Mouse (Mus musculus) T-helper 1 cell (primary cell): ENCODE measurements around the gene Dynll2.

Experiments
- in situ Hi-C: fragments of 300-600 bp; cut with MboI, MseI; formaldehyde crosslinking; loops from one replicate; pipeline ENCODE4 v1.15.1; 2025; ENCODE audit warnings: high pct_unique_total_duplicates

Gene Dynll2

DNA sequence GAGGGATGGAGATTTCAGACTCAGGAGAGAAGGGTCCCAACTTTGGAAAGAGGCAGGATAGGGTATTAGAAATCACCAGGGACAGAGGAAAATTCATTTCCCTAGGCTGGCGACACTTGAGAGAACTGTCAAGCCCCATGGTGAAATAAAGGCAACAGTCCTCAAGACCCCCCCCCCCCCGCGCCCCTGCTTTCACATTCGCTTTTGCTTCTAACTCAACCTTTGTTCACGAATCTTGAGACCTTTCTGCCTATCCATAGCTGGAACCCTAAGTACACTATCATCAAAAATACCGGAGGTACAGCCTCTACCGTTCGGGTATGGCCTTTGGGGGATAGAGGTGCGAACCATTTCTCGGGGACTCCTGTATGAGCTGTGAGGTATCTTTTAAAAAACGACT is 528 bp upstream of the Dynll2 start:
- in situ Hi-C loops = no loop called here

DNA sequence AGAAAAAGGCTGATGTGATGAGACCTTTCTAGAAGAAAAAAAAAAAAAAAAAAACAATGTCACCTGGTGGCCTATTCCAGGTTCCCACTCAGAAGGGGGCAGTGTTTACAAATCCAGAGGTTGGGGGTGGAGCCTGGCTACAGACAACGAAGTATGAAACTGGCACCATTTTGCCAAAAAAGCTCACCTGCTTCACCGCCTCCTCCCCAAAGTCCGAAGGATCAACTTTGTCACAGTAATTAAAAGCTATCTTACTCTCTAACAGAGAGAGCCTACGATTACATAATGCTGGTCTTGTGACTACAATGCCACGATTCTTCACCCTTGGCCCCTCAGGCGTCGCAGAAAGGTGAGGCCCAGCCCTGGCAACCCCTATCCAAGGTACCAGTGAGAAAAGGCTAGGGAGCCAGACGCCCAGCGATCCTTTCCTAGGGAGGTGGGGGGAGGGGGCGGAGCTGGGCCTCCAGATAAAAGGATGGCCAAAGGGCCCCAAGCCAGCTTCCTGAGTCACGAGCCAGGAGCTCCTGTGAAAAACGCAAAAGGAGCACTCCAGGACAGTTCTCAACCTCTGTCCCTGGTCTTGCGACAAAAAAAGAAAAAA is 1.1 kb downstream of the Dynll2 start:
- in situ Hi-C loops = no loop called here

DNA sequence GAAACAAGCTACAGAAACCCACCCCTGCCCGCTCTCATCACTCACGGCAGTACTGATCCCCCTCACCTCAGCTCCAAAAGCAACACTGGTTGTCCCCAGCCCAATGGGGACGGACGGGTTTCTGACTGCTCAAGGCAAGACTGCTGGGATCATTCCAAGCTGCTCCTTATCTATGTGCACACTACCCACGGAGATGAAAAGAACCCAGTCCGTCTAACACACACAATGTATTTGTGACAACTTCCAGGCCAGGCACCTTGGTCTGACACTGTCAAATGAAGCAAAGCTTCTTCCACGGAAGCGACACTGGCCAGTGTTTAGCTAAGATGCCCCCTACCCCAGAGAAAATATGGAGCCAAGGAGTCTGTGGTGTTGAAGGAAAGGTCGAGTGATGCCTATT is 1.7 kb downstream of the Dynll2 start:
- in situ Hi-C loops = no loop called here

DNA sequence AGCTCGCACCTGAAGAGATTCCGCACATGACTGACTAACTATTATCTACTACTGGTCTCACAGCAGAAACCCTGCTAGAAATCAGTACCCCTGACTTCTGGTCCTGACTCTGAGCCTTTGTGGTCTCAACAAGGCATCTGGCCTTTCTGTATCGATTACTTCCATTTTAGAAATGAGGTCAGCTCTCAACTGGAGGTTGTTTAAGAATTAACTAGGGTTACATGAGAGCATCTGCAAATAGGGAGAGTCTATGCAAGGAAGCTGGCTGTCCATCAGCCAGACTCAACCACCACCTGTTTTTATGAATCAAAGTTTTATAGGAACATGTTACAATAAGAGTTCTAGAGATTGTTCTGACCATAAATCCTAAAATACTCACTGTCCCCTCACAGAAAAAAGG is 2.8 kb downstream of the Dynll2 start:
- in situ Hi-C loops = no loop called here

DNA sequence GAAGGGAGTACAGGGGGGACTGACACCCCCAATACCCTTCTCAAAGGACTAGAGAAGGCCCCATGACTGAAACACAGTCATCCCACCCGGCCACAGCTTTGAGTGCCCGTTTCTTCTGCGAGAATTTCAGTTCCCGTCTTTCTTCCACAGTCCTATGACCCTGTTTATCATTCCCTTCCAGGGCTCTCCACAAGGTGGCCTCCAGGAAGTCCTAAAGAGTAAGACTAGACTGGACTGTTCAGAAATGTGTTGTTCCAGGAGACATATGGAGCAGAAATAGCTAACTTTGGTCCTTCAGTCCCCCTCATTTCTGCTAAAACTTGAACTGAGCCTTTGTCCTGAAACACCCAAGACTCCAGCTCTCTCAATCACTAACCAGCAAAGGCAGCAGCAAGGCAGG is 8.4 kb downstream of the Dynll2 start:
- in situ Hi-C loops = loop anchor here (5.0 kb wide), 1 partner anchor 63 kb away; no protein-coding TSS in a partner anchor

DNA sequence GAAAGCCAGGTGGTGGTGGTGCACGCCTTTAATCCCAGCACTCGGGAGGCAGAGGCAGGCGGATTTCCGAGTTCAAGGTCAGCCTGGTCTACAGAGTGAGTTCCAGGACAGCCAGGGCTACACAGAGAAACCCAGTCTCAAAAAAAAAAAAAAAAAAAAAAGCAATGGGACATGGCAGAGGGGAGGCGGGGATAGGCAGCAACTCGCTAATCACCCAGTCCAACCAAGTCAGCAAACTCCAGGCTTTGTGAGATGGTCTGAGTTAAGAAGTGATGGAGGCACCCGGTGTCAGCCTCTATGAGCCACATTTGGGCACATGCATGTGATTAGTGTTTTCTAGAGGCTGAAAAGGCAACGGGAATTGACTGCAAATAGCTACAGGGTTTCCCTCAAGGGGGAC is 10.3 kb downstream of the Dynll2 start:
- in situ Hi-C loops = loop anchor here (5.0 kb wide), 1 partner anchor 65 kb away; no protein-coding TSS in a partner anchor

DNA sequence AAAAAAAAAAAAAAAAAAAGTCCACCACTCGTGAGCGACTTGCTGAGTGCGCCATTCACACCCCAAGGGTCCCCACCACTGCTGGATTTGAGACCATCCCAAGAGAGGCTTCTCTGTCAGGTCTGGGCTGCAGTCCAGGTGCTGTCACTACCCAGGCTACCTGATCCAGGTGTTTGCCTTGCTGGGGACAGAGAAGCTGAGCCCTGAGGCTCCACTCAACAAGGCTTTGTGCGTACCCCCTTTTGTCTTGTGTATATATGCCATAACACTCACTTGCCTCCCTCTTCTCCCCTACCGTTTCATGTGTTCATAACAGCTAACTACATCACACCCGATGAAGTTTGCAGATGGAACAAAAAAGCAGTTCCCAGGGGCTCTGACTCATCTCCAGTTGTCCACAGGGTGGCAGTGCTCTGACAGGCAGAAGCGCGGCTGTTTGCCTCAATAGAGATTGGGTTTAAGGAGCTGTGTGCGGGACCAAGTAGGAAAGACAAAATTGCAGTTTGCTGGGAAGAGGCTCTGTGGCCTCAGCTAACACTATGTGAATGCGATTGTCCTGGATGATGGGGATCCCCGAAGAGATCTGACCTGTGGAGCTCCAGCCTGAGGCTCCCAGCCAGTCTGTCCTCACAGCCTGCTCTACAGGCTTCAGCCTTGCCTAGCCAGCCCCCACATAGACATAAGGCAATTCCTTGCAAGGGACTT is 12.7 kb downstream of the Dynll2 start:
- in situ Hi-C loops = loop anchor here (5.0 kb wide), 1 partner anchor 68 kb away; no protein-coding TSS in a partner anchor

DNA sequence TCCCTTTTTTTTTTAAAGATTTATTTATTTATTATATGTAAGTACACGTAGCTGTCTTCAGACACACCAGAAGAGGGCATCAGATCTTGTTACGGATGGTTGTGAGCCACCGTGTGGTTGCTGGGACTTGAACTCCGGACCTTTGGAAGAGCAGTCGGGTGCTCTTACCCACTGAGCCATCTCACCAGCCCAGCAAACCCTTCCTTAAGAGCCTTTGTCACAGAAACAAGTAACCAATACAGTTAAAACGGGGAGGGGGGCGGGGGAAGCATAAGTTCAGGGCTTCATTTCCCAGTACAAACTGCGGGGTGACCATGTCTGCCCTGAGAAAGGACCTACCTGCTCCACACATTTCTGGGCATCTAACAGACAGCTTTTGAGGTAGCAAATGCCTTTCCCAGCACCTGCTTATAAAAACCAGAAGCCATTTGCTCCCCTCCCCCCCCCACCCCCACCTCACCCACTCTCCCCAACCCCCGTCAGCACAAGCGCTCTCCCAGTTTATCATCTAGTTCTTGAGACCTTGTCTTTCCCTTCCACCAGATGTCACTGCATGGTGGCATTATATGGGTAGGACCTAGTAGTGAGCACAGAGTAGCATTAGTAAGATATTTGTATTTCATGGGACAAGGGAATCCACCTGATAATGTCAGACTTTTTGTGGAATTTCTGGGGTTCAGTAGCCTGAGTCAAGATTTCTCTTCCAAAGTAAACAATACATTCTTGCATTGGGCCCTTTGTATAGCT is 13.6 kb downstream of the Dynll2 start:
- in situ Hi-C loops = no loop called here

DNA sequence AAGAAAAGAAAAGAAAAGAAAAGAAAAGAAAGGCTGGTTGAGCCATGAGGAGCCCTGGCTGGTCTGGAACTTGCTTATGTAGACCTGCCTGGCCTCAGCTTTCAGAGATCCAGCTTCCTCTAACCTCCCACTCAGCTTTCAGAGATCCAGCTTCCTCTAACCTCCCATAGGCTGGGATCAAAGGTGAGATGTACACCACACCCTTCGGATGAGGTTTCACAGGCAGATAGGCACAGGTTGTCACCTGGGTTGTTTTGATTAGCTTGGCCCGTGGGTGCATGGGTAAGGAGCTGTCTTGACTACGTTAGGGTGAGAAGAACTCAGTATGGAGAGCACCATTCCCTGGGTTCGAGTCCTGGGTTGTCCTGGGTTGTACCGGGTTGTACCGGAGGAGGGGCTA is 14.5 kb downstream of the Dynll2 start:
- in situ Hi-C loops = no loop called here

DNA sequence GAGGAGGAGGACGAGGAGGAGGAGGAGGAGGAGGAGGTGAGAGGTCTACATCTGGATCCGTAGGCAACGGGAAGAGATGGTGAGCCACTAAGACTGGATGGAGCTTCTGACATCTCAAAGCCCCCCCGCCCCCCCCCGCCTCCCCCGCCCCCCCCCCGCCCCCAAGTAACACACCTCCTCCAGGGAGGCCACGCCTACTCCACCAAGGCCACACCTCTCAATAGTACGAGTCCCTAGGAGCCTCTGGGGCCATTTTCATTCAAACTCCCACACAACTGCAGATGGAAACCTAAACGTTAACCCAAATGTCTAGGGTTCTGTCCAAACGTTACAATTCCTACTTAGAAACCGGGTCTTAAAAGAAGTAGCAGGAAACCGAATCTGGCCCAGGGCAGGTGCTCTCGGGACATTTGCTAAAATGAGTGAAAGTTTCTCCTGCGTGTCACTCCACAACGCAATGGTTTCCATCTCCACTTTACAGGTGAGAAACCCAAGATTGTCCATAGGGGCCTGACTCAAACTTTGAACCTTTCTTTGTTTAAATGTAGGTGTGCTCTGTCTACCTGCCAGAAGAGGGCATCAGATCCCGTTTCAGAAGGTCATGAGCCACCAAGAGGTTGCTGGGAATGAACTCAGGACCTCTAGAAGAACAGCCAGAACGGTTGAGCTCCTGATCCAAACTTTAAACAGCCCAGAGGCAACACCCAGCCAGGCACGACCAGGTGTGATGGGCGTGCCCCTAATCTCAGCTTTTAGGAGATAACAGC is 18.8 kb downstream of the Dynll2 start:
- in situ Hi-C loops = loop anchor here (5.0 kb wide), 1 partner anchor 224 kb away; no protein-coding TSS in a partner anchor

DNA sequence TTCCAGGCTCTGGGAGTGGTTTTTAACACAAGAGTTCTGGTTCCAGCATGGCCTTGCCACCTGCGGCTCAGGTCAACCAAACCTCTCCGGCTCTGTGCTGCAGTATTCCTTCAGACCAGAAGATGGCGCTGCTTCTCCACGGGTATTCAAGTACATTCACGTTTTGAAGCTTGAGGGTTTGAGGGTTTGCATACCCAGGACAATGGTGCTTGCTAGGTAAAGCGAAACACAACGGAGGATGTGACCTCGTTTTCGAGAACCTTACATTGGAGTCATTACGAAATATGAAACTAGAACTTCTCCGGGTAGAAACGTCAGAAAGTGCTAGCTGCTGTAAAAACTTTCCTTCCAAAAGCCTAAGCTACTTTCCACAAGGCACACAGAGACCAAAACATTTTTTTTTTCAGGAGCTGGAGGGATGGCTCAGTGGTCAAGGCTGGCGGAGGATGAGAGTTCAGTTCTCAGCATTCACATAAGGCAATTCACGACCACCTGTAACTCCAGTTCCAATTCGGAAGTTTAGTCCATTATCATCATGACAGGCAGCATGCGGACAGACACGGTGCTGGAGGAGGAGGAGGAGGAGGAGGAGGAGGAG is 19.5 kb downstream of the Dynll2 start:
- in situ Hi-C loops = loop anchor here (5.0 kb wide), 1 partner anchor 225 kb away; no protein-coding TSS in a partner anchor

DNA sequence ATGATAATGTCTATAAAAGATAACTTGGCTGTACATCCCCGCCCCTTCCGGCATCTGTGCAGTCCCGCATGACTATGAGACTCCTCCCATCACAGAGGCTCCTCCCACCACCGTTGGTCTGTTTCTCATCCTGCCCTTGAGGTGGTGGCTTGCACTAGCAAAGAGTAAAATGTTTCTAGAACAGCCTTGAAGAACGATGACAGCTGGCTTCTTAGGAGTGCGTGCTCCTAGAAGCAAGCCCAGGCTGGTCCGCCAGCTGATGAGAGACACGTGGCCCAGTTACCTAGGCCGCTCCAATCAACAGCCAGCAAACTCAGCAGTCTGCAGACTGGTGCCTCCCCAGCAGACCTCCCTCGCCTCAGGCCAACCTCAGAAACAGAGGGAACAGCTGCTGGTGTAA is 21.1 kb downstream of the Dynll2 start:
- in situ Hi-C loops = loop anchor here (5.0 kb wide), 1 partner anchor 226 kb away; no protein-coding TSS in a partner anchor

DNA sequence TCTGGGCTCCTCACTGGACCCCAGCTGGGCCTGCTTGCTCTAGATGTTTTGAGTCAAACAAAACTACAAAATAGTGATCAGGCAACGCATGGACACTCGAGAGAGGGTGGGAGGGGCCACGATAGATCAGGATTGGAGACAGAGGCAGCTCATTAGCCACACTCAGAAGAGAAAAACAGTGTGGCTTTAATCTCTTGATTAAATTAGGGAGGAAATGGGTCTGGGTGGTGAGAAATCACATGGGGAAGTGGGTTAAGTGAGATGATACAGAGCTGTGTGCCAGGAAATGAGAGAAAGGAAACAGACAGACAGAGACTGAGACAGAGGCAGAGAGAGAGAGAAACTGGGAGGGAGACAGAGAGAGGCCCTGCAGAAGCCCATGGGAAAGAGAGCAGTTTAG is 22.0 kb downstream of the Dynll2 start:
- in situ Hi-C loops = loop anchor here (5.0 kb wide), 1 partner anchor 227 kb away; no protein-coding TSS in a partner anchor

DNA sequence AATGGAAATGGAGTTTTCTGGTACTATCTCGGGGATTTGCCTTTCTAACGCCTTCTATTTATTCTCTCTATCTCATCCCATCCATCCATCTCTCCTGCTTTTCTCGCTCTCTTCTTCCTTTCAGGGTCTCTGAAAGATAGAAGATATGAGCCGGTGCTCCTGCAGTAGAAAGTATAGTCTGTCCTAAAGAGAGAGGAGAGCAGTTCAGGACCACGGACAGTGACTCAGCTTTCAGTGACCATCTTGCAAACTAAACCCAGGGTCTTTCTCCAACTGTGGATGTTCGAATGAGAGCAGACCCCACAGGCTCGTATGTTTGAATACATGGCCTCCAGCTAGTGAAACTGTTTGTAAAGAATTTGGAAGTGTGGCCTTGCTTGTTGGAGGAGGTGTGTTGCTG is 30.3 kb downstream of the Dynll2 start:
- in situ Hi-C loops = no loop called here

DNA sequence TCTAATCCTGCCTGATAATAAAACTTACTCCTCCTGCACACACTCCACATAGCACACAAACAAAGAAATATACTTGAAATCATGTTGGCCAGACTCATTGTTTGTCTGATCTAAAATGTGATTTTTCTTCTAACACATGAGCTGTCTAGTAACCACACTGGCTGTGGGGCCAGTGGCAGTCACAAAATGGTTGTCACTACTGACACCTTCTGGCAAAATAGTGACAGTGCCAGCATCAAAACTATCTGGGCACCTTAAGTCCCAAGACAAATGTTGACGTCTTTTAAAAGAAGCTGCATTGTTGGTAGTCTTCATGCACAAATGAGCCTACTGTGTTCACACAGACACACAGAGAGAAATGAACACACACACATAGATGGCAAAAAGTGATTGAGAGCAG is 32.2 kb downstream of the Dynll2 start:
- in situ Hi-C loops = no loop called here

DNA sequence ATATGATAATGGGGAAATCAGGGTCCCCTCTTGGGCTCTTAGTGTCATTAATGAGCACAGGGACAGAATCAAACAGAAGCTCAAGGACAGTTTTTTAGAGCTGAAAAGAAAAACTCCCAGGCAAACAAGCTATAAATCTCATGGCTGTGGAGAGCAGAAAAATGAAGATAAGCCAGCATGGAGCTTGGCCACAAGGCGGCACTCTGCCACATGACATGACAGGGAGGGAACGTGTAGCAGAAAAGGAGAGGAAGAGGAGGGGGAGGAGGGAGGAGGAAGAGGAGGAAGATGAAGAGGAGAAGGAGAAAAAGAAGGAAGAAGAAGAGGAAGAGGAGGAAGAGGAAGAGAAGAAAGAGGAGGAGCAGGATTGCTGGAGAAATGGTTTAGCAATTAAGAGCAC is 37.3 kb downstream of the Dynll2 start:
- in situ Hi-C loops = no loop called here

DNA sequence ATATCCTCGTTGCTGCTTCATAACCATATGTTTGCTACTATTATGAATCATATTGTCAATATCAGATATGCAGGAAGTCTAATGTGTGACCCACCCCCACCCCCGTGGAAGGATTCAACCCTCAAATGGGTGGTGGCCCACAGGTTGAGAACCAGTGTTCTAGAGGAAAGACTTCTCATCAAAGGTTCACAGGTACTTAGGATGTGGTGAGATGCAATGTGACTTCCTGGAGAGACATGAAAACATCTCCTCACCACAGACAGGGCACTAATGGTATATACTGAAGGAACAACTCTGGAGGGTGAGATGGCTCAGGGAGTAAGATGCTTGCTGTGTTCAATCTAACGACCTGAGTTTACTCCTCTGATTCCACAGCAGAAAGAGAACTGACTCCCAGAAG is 51.9 kb downstream of the Dynll2 start:
- in situ Hi-C loops = no loop called here

DNA sequence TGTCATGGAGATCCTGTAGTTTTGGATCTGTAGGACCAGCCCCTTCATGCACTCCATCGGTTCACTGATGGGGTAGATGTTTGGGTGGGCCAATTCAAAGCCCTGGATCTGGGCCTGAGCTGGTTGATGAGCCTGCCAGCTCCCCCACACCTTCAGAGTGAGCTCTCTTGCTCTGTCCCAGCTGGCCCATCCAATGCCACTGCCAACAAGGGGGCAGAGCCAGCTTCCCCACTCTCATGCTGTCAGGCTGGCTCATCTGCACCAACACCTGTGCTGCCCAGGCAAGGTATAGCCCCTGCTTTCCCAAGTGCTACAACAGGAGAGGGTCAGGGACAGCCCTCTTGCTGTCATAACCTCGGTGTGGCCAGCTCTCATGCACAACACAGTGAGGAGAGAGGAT is 53.6 kb downstream of the Dynll2 start:
- in situ Hi-C loops = no loop called here

DNA sequence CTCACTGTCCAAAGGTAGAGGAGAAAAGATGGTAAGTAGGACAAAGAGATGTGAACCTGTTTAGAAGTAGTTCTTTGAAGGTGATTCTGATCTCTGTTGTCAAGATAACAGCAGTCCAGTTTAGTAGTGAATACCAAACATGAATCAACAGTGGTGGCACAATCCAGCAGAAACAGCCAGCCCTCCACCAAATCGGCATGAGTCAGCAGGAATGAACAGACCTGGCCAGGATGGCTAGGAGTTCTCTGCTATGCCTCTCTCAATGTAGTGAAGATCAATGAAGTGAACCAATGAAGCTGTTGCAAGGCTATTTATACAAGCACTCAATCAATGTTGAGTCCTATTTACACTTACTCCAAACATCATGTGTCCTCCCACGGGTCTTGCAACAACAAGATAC is 57.0 kb downstream of the Dynll2 start:
- in situ Hi-C loops = no loop called here
